Mouse (Mus musculus): Measurements from ENCODE around the gene Zbed4. TPM values are rescaled to one million over a fixed set of nuclear protein-coding genes. Genes with fewer than 3 reads are reported as not detected.
"Not testable (repeated sequence)": the region's sequence is repeated elsewhere in the genome, so short reads cannot be mapped to it uniquely, and the experiment has no call there.

Gene Zbed4
- polyA plus RNA-seq, 1 experiment from 2014 or later = 10.5 TPM

- H3K9me3 ChIP-seq (replicated peaks) = no peaks in the 10 kb centered on the region
- H3K4me2 ChIP-seq = no peak overlapping the region
- H3K36me3 ChIP-seq = no peaks in the 10 kb centered on the region
- H3K4me1 ChIP-seq (replicated peaks) = peaks cover 10% of the 10 kb centered on the region
- 64% methylated on average over 6 of the region's 6 CpGs for WGBS (ENCODE audit: insufficient replicate concordance)
- H3K9ac ChIP-seq = no peak overlapping the region
- DNase-seq (no peak), ATAC-seq (ENCODE audit: low read depth) (no peak)
- H3K4me3 ChIP-seq (replicated peaks) = no peak overlapping the region
- H3K27ac ChIP-seq = no peak overlapping the region
- no peaks in the 10 kb centered on the region for H3K27me3 ChIP-seq
Observed at GRCm38 (mm10) chr15:88741366-88741765, 10.1 kb upstream of the Zbed4 start.

GRCm38 (mm10) chr15:88743371-88743770, 8.1 kb upstream of the Zbed4 start:
- not testable (repeated sequence) for H3K27me3 ChIP-seq; H3K36me3 ChIP-seq; H3K27ac ChIP-seq; ATAC-seq (ENCODE audit: low read depth); H3K9me3 ChIP-seq (replicated peaks); H3K9ac ChIP-seq; H3K4me2 ChIP-seq; DNase-seq; H3K4me3 ChIP-seq (replicated peaks)
- WGBS (ENCODE audit: insufficient replicate concordance) = 53% methylated on average over 5 of the region's 5 CpGs
- H3K4me1 ChIP-seq (replicated peaks) = peaks cover 11% of the 10 kb centered on the region

GRCm38 (mm10) chr15:88745347-88745746, 6.1 kb upstream of the Zbed4 start:
- Histone ChIP-seq H3K9ac (no peak overlapping the region), H3K27ac (no peak overlapping the region), H3K4me3 (replicated peaks) (no peak overlapping the region), H3K4me2 (no peak overlapping the region), H3K27me3 (no peaks in the 10 kb centered on the region), H3K36me3 (no peaks in the 10 kb centered on the region), H3K4me1 (replicated peaks) (peaks cover 19% of the 10 kb centered on the region), H3K9me3 (replicated peaks) (no peaks in the 10 kb centered on the region)
- WGBS (ENCODE audit: insufficient replicate concordance) = 57% methylated on average over 3 of the region's 3 CpGs
- DNase-seq (no peak), ATAC-seq (ENCODE audit: low read depth) (no peak)

GRCm38 (mm10) chr15:88745926-88746325, 5.5 kb upstream of the Zbed4 start:
- ATAC-seq (ENCODE audit: low read depth) = no peak
- 27% methylated on average over 3 of the region's 3 CpGs for WGBS (ENCODE audit: insufficient replicate concordance)
- no peak overlapping the region for H3K9ac ChIP-seq

GRCm38 (mm10) chr15:88749617-88750016, 1.8 kb upstream of the Zbed4 start:
- not testable (repeated sequence) for H3K27me3 ChIP-seq; H3K36me3 ChIP-seq; H3K27ac ChIP-seq; H3K4me2 ChIP-seq; H3K4me3 ChIP-seq (replicated peaks); H3K9ac ChIP-seq; ATAC-seq (ENCODE audit: low read depth); H3K9me3 ChIP-seq (replicated peaks); DNase-seq
- peaks cover 41% of the 10 kb centered on the region for H3K4me1 ChIP-seq (replicated peaks)
- WGBS (ENCODE audit: insufficient replicate concordance) = 70% methylated on average over 8 of the region's 8 CpGs

More at GRCm38 (mm10) chr15:88745926-88746325, 5.5 kb upstream of the Zbed4 start:
- Histone ChIP-seq H3K27ac (no peak overlapping the region), H3K4me2 (no peak overlapping the region), H3K36me3 (no peaks in the 10 kb centered on the region), H3K9me3 (replicated peaks) (no peaks in the 10 kb centered on the region), H3K27me3 (no peaks in the 10 kb centered on the region), H3K4me1 (replicated peaks) (peaks cover 25% of the 10 kb centered on the region), H3K4me3 (replicated peaks) (no peak overlapping the region)
- no peak for DNase-seq

GRCm38 (mm10) chr15:88750032-88750431, 1.4 kb upstream of the Zbed4 start:
- Histone ChIP-seq H3K36me3 (peaks cover 3% of the 10 kb centered on the region), H3K27me3 (no peaks in the 10 kb centered on the region), H3K4me2 (peak overlapping the region; percentile 96), H3K4me3 (replicated peaks) (peak overlapping the region; percentile 89; the same call in 1 of the 2 replicates), H3K4me1 (replicated peaks) (peaks cover 45% of the 10 kb centered on the region), H3K27ac (peak overlapping the region; percentile 97; the same call in 1 of the 2 replicates), H3K9ac (peak overlapping the region; percentile 87), H3K9me3 (replicated peaks) (no peaks in the 10 kb centered on the region)
- WGBS (ENCODE audit: insufficient replicate concordance) = 55% methylated on average over 10 of the region's 10 CpGs
- no peak for ATAC-seq (ENCODE audit: low read depth)
- no peak for DNase-seq

GRCm38 (mm10) chr15:88750677-88751563, 540 bp upstream of the Zbed4 start:
- peaks cover 42% of the 10 kb centered on the region for H3K4me1 ChIP-seq (replicated peaks)
- H3K4me2 ChIP-seq = peak overlapping the region; percentile 96
- peak overlapping the region; percentile 97 for H3K27ac ChIP-seq
- H3K9me3 ChIP-seq (replicated peaks) = no peaks in the 10 kb centered on the region
- H3K9ac ChIP-seq = peak overlapping the region; percentile 87
- 3% methylated on average over 54 of the region's 54 CpGs for WGBS (ENCODE audit: insufficient replicate concordance)
- ATAC-seq (ENCODE audit: low read depth) = peak; percentile 95
- H3K27me3 ChIP-seq = no peaks in the 10 kb centered on the region
- peaks cover 12% of the 10 kb centered on the region for H3K36me3 ChIP-seq
- DNase-seq = peak; percentile 99
- H3K4me3 ChIP-seq (replicated peaks) = peak overlapping the region; percentile 89

- no peaks in the 10 kb centered on the region for H3K9me3 ChIP-seq (replicated peaks)
- H3K4me2 ChIP-seq = peak overlapping the region; percentile 96
- DNase-seq (no peak), ATAC-seq (ENCODE audit: low read depth) (no peak)
- peaks cover 45% of the 10 kb centered on the region for H3K4me1 ChIP-seq (replicated peaks)
- H3K9ac ChIP-seq = peak overlapping the region; percentile 96
- H3K36me3 ChIP-seq = peaks cover 24% of the 10 kb centered on the region
- H3K27ac ChIP-seq = peak overlapping the region; percentile 95
- under 1% methylated on average over 8 of the region's 8 CpGs for WGBS (ENCODE audit: insufficient replicate concordance)
- no peaks in the 10 kb centered on the region for H3K27me3 ChIP-seq
- peak overlapping the region; percentile 89 for H3K4me3 ChIP-seq (replicated peaks)
Observed at GRCm38 (mm10) chr15:88752403-88752733, 908 bp downstream of the Zbed4 start.

GRCm38 (mm10) chr15:88754896-88755295, 3.4 kb downstream of the Zbed4 start:
- Histone ChIP-seq H3K4me3 (replicated peaks) (no peak overlapping the region), H3K4me1 (replicated peaks) (peaks cover 63% of the 10 kb centered on the region), H3K9me3 (replicated peaks) (no peaks in the 10 kb centered on the region), H3K9ac (no peak overlapping the region), H3K27ac (no peak overlapping the region), H3K4me2 (no peak overlapping the region), H3K27me3 (no peaks in the 10 kb centered on the region), H3K36me3 (peaks cover 46% of the 10 kb centered on the region)
- ATAC-seq (ENCODE audit: low read depth) (no peak), DNase-seq (no peak)
- WGBS (ENCODE audit: insufficient replicate concordance) = 82% methylated on average over 2 of the region's 2 CpGs

- no peak for ATAC-seq (ENCODE audit: low read depth)
- DNase-seq = no peak
- H3K4me2 ChIP-seq = no peak overlapping the region
- no peak overlapping the region for H3K9ac ChIP-seq
- H3K4me3 ChIP-seq (replicated peaks) = no peak overlapping the region
- 96% methylated on average over 18 of the region's 18 CpGs for WGBS (ENCODE audit: insufficient replicate concordance)
- no peaks in the 10 kb centered on the region for H3K27me3 ChIP-seq
- no peak overlapping the region for H3K27ac ChIP-seq
- no peaks in the 10 kb centered on the region for H3K9me3 ChIP-seq (replicated peaks)
- H3K4me1 ChIP-seq (replicated peaks) = peaks cover 63% of the 10 kb centered on the region
- H3K36me3 ChIP-seq = peaks cover 55% of the 10 kb centered on the region
Observed at GRCm38 (mm10) chr15:88755761-88756160, 4.3 kb downstream of the Zbed4 start.

GRCm38 (mm10) chr15:88758061-88758460, 6.6 kb downstream of the Zbed4 start:
- peaks cover 79% of the 10 kb centered on the region for H3K4me1 ChIP-seq (replicated peaks)
- H3K27ac ChIP-seq = peak overlapping the region; percentile 54; the same call in 1 of the 2 replicates
- ATAC-seq (ENCODE audit: low read depth) (no peak), DNase-seq (no peak)
- peaks cover 76% of the 10 kb centered on the region for H3K36me3 ChIP-seq
- no peak overlapping the region for H3K4me2 ChIP-seq
- no peaks in the 10 kb centered on the region for H3K9me3 ChIP-seq (replicated peaks)
- no peak overlapping the region for H3K4me3 ChIP-seq (replicated peaks)
- WGBS (ENCODE audit: insufficient replicate concordance) = 82% methylated on average over 3 of the region's 3 CpGs
- no peak overlapping the region for H3K9ac ChIP-seq
- H3K27me3 ChIP-seq = no peaks in the 10 kb centered on the region

- Histone ChIP-seq H3K27me3 (no peaks in the 10 kb centered on the region), H3K4me3 (replicated peaks) (no peak overlapping the region), H3K27ac (peak overlapping the region; percentile 78), H3K4me1 (replicated peaks) (peaks cover 60% of the 10 kb centered on the region), H3K9ac (no peak overlapping the region), H3K9me3 (replicated peaks) (no peaks in the 10 kb centered on the region), H3K36me3 (peaks cover 78% of the 10 kb centered on the region), H3K4me2 (peak overlapping the region; percentile 26; the same call in 1 of the 2 replicates)
- WGBS (ENCODE audit: insufficient replicate concordance) = 44% methylated on average over 4 of the region's 4 CpGs
- peak; percentile 66 for DNase-seq
- peak; percentile 99 for ATAC-seq (ENCODE audit: low read depth)
Observed at GRCm38 (mm10) chr15:88761551-88761950, 10.1 kb downstream of the Zbed4 start.
